Mouse (Mus musculus) embryonic facial prominence, embryonic 13.5 days (tissue): ENCODE results near the gene Zfp780b. TPM values are rescaled to one million over a fixed set of nuclear protein-coding genes. Genes with fewer than 3 reads are reported as not detected.
"Not testable (repeated sequence)": the region's sequence is repeated elsewhere in the genome, so short reads cannot be mapped to it uniquely, and the experiment has no call there.

Source experiments
- ATAC-seq: fragments of 200-750 bp; cut with Nextera tagmentation; 2 replicates; pipeline ENCODE4 v1.8.0; 2017; ENCODE audit warnings: low read depth; ENCODE audit not compliant: insufficient number of reproducible peaks, insufficient read depth, low FRiP score, low TSS enrichment
- H3K27ac ChIP-seq: fragments of 300-500 bp; sonication (generic); 2 replicates; pipeline ENCODE4 v1.5.1; 2015; ENCODE audit warnings: moderate library complexity, mild to moderate bottlenecking, inconsistent platforms
- H3K27me3 ChIP-seq: fragments of 300-500 bp; sonication (generic); 2 replicates; pipeline ENCODE4 v1.6.1; 2015; ENCODE audit warnings: mild to moderate bottlenecking, inconsistent platforms
- H3K36me3 ChIP-seq: fragments of 300-500 bp; sonication (generic); 2 replicates; pipeline ENCODE4 v1.6.1; 2015; ENCODE audit warnings: mild to moderate bottlenecking, inconsistent platforms
- H3K4me1 ChIP-seq: fragments of 300-500 bp; sonication (generic); 2 replicates; pipeline ENCODE4 v1.6.1; 2015; ENCODE audit warnings: inconsistent platforms
- H3K4me2 ChIP-seq: fragments of 300-500 bp; sonication (generic); 2 replicates; pipeline ENCODE4 v1.6.1; 2015; ENCODE audit warnings: moderate library complexity, mild to moderate bottlenecking, inconsistent platforms
- H3K4me3 ChIP-seq: fragments of 300-500 bp; sonication (generic); 2 replicates; pipeline ENCODE4 v1.5.1; 2015; ENCODE audit warnings: mild to moderate bottlenecking, inconsistent platforms
- H3K9ac ChIP-seq: fragments of 300-500 bp; sonication (generic); 2 replicates; pipeline ENCODE4 v1.6.1; 2015; ENCODE audit warnings: mild to moderate bottlenecking, inconsistent platforms
- H3K9me3 ChIP-seq: fragments of 300-500 bp; sonication (generic); 2 replicates; pipeline ENCODE4 v1.6.1; 2016; ENCODE audit warnings: inconsistent platforms
- WGBS: fragments of 180-500 bp; shearing (Covaris S2); methylation state at CpG from one replicate; pipeline ENCODE4 v1.1.7; 2015; ENCODE audit warnings: mixed read lengths; 5-methylcytosine and 5-hydroxymethylcytosine counted together
- polyA plus RNA-seq: library from polyadenylated mRNA; unstranded; fragments of >200 nt; fragmentation: Nextera tagmentation; extraction: Ambion mirVana; gene quantifications from 2 replicates; pipeline ENCODE4 v1.2.1, GENCODE M21; 2015

The Zfp780b gene
- polyA plus RNA-seq, 1 experiment from 2014 or later = 26.5 TPM

DNA sequence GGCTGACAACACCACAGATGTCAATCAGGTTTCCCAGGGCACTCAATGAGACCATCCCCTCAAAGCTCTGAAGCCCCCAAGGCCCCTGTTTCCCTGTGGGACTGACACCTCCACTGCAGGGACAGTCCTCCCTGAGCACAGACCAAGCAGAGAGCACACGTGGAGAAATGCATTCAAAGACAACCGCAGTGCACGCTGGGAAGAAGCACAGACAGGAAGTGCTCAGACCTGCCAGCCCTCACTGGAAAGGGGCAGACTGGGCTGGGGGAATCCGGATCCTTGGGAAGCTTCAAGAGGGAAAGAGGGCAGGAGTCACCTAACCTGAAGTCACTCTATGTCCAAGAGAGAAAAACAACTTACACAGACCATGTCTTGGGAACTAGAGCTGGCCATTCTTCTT is 51.9 kb downstream of the Zfp780b start:
- not testable (repeated sequence) for ATAC-seq, H3K27me3 ChIP-seq, H3K27ac ChIP-seq, H3K4me2 ChIP-seq, H3K9me3 ChIP-seq, H3K4me1 ChIP-seq, H3K4me3 ChIP-seq, H3K9ac ChIP-seq
- WGBS = 43% methylated on average over 4 of the region's 4 CpGs
- peaks cover 23% of the 10 kb centered on the region for H3K36me3 ChIP-seq

DNA sequence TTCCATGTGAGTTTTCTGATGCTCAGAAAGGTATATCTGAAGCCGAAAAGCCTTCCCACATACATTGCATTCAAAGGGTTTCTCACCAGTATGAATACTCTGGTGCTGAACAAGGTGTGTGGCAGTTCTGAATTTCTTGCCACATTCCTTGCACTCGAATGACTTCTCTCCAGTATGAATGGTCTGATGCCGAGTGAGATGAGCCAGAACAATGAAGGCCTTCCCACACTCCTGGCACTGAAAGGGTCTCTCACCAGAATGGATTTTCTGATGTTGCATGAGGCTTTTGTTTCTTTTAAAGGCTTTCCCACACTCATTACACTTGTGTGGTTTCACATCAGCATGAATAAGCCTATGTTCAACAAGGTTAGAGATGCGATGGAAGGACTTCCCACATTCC is 68.0 kb downstream of the Zfp780b start:
- not testable (repeated sequence) for H3K4me3 ChIP-seq, H3K4me2 ChIP-seq, H3K27me3 ChIP-seq, ATAC-seq, H3K9me3 ChIP-seq, H3K9ac ChIP-seq, H3K27ac ChIP-seq, H3K4me1 ChIP-seq
- peaks cover 51% of the 10 kb centered on the region for H3K36me3 ChIP-seq
- WGBS = 91% methylated on average over 4 of the region's 4 CpGs

Other genes with a start within 250 kb of the Zfp780b start
- 47.9 and 49.9 TPM in 2 replicates for gene Zfp60, start 247.8 kb downstream of the Zfp780b start, polyA plus RNA-seq
- gene Zfp626, start 172.0 kb downstream of the Zfp780b start, polyA plus RNA-seq = 2.7 and 2.9 TPM in 2 replicates
- gene Zfp59, start 140.6 kb downstream of the Zfp780b start, polyA plus RNA-seq = 9.5 and 10.0 TPM in 2 replicates
- 4.2 and 5.1 TPM in 2 replicates for gene Zfp607a, start 121.6 kb downstream of the Zfp780b start, polyA plus RNA-seq
- gene Zfp974, start 49.7 kb downstream of the Zfp780b start, polyA plus RNA-seq = 10.8 and 13.7 TPM in 2 replicates
- gene Zfp850, start 34.9 kb upstream of the Zfp780b start, polyA plus RNA-seq = 3.9 and 5.2 TPM in 2 replicates
- gene Psmc4, start 70.9 kb upstream of the Zfp780b start, polyA plus RNA-seq = 313 and 356 TPM in 2 replicates
- gene Fcgbp, start 92.1 kb upstream of the Zfp780b start, polyA plus RNA-seq = 1.5 and 5.8 TPM in 2 replicates
- 0.03 TPM in 2 replicates for gene 9530053A07Rik, start 150.3 kb upstream of the Zfp780b start, polyA plus RNA-seq
- 140 and 167 TPM in 2 replicates for gene Fbl, start 190.5 kb upstream of the Zfp780b start, polyA plus RNA-seq
- 14.8 and 14.9 TPM in 2 replicates for gene Dyrk1b, start 200.3 kb upstream of the Zfp780b start, polyA plus RNA-seq